Mouse (Mus musculus) G1E (cell line): ENCODE data around the gene Dnajc3.

Experiments used
- CTCF ChIP-seq: IDR thresholded peaks from 2 replicates; pipeline ENCODE4 v1.5.1; 2012; ENCODE audit warnings: low read depth, low read length, inconsistent platforms, mixed read lengths
- TAL1 ChIP-seq: conservative IDR thresholded peaks from 2 replicates; pipeline ENCODE4 v1.6.1; 2012; ENCODE audit warnings: low read depth, low read length, inconsistent platforms, mixed read lengths

DNA sequence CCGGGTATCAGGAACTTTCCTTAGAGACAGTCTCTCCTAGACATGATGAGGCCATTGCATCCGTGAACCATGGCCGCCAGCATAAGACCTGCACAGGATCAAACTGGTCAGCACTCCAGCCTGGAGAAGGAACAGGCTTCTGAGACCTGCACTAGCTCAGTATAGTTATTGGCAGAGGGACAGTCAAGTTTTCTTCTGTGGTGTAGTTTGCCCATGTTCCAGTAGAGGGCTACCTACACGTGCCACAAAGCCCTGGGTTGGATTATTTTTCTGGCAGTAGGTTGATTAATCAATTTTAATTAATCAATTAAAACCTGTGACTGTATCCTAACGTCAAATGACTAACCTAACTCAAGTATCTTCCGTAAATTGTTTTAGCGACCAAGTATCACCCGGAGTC, 18.8 kb upstream of the Dnajc3 start:
- TF ChIP-seq CTCF (0 out of 2 replicates have a peak, but pooled peaks have one; percentile 23), TAL1 (no peak)
